Mouse (Mus musculus) myocyte (in vitro differentiated cells): ENCODE data around the gene Rbms3. TPM values are rescaled to one million over a fixed set of nuclear protein-coding genes. Genes with fewer than 3 reads are reported as not detected.

Experiments
- H3K27me3 ChIP-seq: one replicate; pipeline ENCODE4 v1.6.1; 2011; ENCODE audit not compliant: control insufficient read depth, insufficient read depth, insufficient read length
- H3K36me3 ChIP-seq: one replicate; pipeline ENCODE4 v1.6.1; 2011; ENCODE audit not compliant: control insufficient read depth, insufficient read depth
- H3K4me2 ChIP-seq: one replicate; pipeline ENCODE4 v1.6.1; 2011; ENCODE audit warnings: low read depth, control low read depth
- H3K4me3 ChIP-seq: one replicate; pipeline ENCODE4 v1.5.1; 2011; ENCODE audit warnings: mild to moderate bottlenecking, control low read depth, moderate library complexity
- H3K79me2 ChIP-seq: one replicate; pipeline ENCODE4 v1.6.1; 2011; ENCODE audit not compliant: control insufficient read depth, insufficient read depth
- H3ac ChIP-seq: one replicate; pipeline ENCODE4 v1.6.1; 2011; ENCODE audit not compliant: control insufficient read depth, insufficient read length
- CEBPB ChIP-seq: IDR thresholded peaks from 2 replicates; pipeline ENCODE4 v1.6.1; 2011; ENCODE audit warnings: mild to moderate bottlenecking, moderate library complexity; ENCODE audit not compliant: poor library complexity, insufficient read depth, severe bottlenecking
- E2F4 ChIP-seq: IDR thresholded peaks from one replicate; pipeline ENCODE4 v1.6.1; 2011; ENCODE audit warnings: mild to moderate bottlenecking, control low read depth, moderate library complexity; ENCODE audit not compliant: insufficient read depth
- MAX ChIP-seq: IDR thresholded peaks from one replicate; pipeline ENCODE4 v1.6.1; 2011; ENCODE audit warnings: low read depth, mild to moderate bottlenecking, control low read depth
- MYOD1 ChIP-seq, 3 experiments: IDR thresholded peaks; one replicate each; pipeline ENCODE4 v1.6.1; 2011; ENCODE audit warnings: control low read depth in 2 of 3, low read depth in 2 of 3, mild to moderate bottlenecking in 2 of 3, moderate library complexity in 1 of 3; ENCODE audit not compliant: insufficient read length in 2 of 3, control insufficient read depth in 1 of 3
- MYOG ChIP-seq, 3 experiments: IDR thresholded peaks; one replicate each; pipeline ENCODE4 v1.6.1; 2011; ENCODE audit warnings: control low read depth in 2 of 3, low read depth in 2 of 3, mild to moderate bottlenecking in 2 of 3; ENCODE audit not compliant: insufficient read length in 2 of 3, control insufficient read depth in 1 of 3, insufficient read depth in 1 of 3
- POLR2A ChIP-seq: IDR thresholded peaks from one replicate; pipeline ENCODE4 v1.6.1; 2011; ENCODE audit warnings: low read depth, mild to moderate bottlenecking, control low read depth, moderate library complexity; ENCODE audit not compliant: insufficient read length
- POLR2AphosphoS2 ChIP-seq: IDR thresholded peaks from one replicate; pipeline ENCODE4 v1.6.1; 2011; ENCODE audit warnings: low read depth, control low read depth; ENCODE audit not compliant: insufficient read length
- REST ChIP-seq: IDR thresholded peaks from one replicate; pipeline ENCODE4 v1.6.1; 2011; ENCODE audit warnings: mild to moderate bottlenecking, control low read depth, moderate library complexity; ENCODE audit not compliant: insufficient read depth, insufficient read length
- SRF ChIP-seq: IDR thresholded peaks from one replicate; pipeline ENCODE4 v1.6.1; 2011; ENCODE audit warnings: low read depth; ENCODE audit not compliant: control insufficient read depth, insufficient read length
- TCF12 ChIP-seq: IDR thresholded peaks from one replicate; pipeline ENCODE4 v1.6.1; 2011; ENCODE audit warnings: mild to moderate bottlenecking, control low read depth; ENCODE audit not compliant: poor library complexity, insufficient read depth, severe bottlenecking
- TCF3 ChIP-seq: IDR thresholded peaks from one replicate; pipeline ENCODE4 v1.6.1; 2011; ENCODE audit warnings: low read depth, control low read depth; ENCODE audit not compliant: insufficient read length
- USF1 ChIP-seq: IDR thresholded peaks from one replicate; pipeline ENCODE4 v1.6.1; 2011; ENCODE audit warnings: low read depth, mild to moderate bottlenecking, control low read depth, moderate library complexity
- polyA plus RNA-seq: library from polyadenylated mRNA; unstranded; fragments of >200 nt; fragmentation: generic; extraction: Trizol; gene quantifications from one replicate; pipeline ENCODE4 v1.2.1, GENCODE M21; 2012; ENCODE audit warnings: missing spikeins

Gene Rbms3
- polyA plus RNA-seq, 1 experiment: 4.5 TPM

- Histone ChIP-seq H3K36me3 (no peaks in the 10 kb centered on the region), H3K27me3 (no peaks in the 10 kb centered on the region)
- no peak for TF ChIP-seq MAX
- no peak for TF ChIP-seq CEBPB
- TF ChIP-seq MYOD1 (IDR thresholded peaks at IDR 0.05; ENCODE audit: control insufficient read depth in 1 of 3, insufficient read length in 2 of 3, low read depth in 2 of 3): no peak
- no peak for TF ChIP-seq E2F4
- TF ChIP-seq POLR2AphosphoS2: no peak
- TF ChIP-seq REST: no peak
- no peak for TF ChIP-seq POLR2A
- TF ChIP-seq USF1: no peak
- TF ChIP-seq SRF: no peak
- no peak for TF ChIP-seq TCF12
- no peak for TF ChIP-seq TCF3
- no peak for TF ChIP-seq MYOG (IDR thresholded peaks at IDR 0.05; ENCODE audit: control insufficient read depth in 1 of 3, insufficient read depth in 1 of 3, insufficient read length in 2 of 3, low read depth in 2 of 3)
Observed at GRCm38 (mm10) chr9:117092177-117092555, 537.5 kb downstream of the Rbms3 start.

DNA sequence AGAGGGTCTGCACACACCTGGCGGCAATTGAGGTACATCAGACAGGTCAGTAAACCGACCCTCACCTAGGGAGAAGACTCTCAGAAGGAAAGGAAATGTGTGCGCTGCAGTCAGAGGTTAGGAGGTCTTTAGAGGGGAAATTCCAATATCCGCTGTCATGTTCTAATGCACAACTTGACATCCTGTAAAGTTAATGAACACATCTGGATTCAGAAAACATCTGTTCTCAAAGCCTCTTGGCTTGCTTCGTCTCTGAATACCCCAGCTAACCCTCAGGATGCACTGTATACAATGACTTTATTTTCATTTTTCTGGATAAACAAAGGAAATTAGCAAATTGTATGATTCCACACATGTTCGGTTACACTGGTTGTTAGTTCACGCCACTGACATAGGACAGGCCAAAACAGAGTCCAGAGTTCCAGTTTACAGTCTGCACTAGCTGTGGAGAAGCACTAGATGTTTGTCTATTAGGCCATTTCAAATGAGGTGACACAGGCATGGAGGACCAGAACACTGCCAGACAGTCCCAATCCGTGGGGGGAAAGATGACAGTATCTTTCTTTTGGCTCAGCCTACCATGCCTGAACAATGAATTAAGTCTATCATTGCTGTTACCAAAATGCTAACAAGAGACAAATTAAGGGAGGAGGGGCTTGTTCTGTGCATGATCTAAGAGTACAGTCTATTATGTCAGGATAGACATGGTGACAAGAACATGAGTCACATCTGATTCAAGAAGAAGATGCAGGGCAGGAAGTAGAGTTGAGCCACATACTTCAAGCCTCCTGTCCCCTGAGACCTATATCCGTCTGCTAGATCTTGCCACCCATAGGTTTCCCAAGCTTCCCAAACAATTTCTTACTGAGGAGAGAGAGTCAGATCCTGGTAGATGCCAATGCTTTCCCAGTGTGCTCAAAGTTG, 538.2 kb downstream of the Rbms3 start:
- Histone ChIP-seq H3K27me3 (no peaks in the 10 kb centered on the region), H3K36me3 (no peaks in the 10 kb centered on the region), H3ac (no peak overlapping the region), H3K79me2 (no peaks in the 10 kb centered on the region), H3K4me3 (no peak overlapping the region), H3K4me2 (no peak overlapping the region)
- no peak for TF ChIP-seq POLR2A
- TF ChIP-seq MAX: no peak
- TF ChIP-seq SRF: no peak
- no peak for TF ChIP-seq TCF12
- no peak for TF ChIP-seq USF1
- no peak for TF ChIP-seq CEBPB
- no peak for TF ChIP-seq MYOD1 (IDR thresholded peaks at IDR 0.05; ENCODE audit: control insufficient read depth in 1 of 3, insufficient read length in 2 of 3, low read depth in 2 of 3)
- no peak for TF ChIP-seq REST
- no peak for TF ChIP-seq TCF3

More at GRCm38 (mm10) chr9:117092177-117092555, 537.5 kb downstream of the Rbms3 start:
- Histone ChIP-seq H3K4me3 (no peak overlapping the region), H3K79me2 (no peaks in the 10 kb centered on the region), H3ac (no peak overlapping the region), H3K4me2 (no peak overlapping the region)

- no peaks in the 10 kb centered on the region for H3K27me3 ChIP-seq
- H3K4me2 ChIP-seq: no peak overlapping the region
- H3K79me2 ChIP-seq: no peaks in the 10 kb centered on the region
- no peak overlapping the region for H3K4me3 ChIP-seq
- no peak overlapping the region for H3ac ChIP-seq
- TF ChIP-seq REST: no peak
- no peaks in the 10 kb centered on the region for H3K36me3 ChIP-seq
Observed at GRCm38 (mm10) chr9:117089409-117090147, 540.1 kb downstream of the Rbms3 start.

GRCm38 (mm10) chr9:117088309-117088708, 541.4 kb downstream of the Rbms3 start:
- Histone ChIP-seq H3K79me2 (no peaks in the 10 kb centered on the region), H3K4me3 (no peak overlapping the region), H3K36me3 (no peaks in the 10 kb centered on the region), H3K4me2 (no peak overlapping the region), H3ac (no peak overlapping the region), H3K27me3 (no peaks in the 10 kb centered on the region)
- no peak for TF ChIP-seq MAX
- TF ChIP-seq SRF: no peak
- no peak for TF ChIP-seq MYOG (IDR thresholded peaks at IDR 0.05; ENCODE audit: control insufficient read depth in 1 of 3, insufficient read depth in 1 of 3, insufficient read length in 2 of 3, low read depth in 2 of 3)
- TF ChIP-seq MYOD1 (IDR thresholded peaks at IDR 0.05; ENCODE audit: control insufficient read depth in 1 of 3, insufficient read length in 2 of 3, low read depth in 2 of 3): no peak

GRCm38 (mm10) chr9:117085706-117086105, 544.0 kb downstream of the Rbms3 start:
- H3ac ChIP-seq: no peak overlapping the region
- no peak overlapping the region for H3K4me3 ChIP-seq
- no peaks in the 10 kb centered on the region for H3K36me3 ChIP-seq
- TF ChIP-seq POLR2A: no peak
- no peak for TF ChIP-seq TCF12
- no peak for TF ChIP-seq REST
- TF ChIP-seq CEBPB: no peak
- no peak for TF ChIP-seq SRF
- no peak for TF ChIP-seq MAX
- TF ChIP-seq TCF3: no peak
- no peak for TF ChIP-seq E2F4
- no peak for TF ChIP-seq POLR2AphosphoS2
- no peak for TF ChIP-seq MYOD1 (IDR thresholded peaks at IDR 0.05; ENCODE audit: control insufficient read depth in 1 of 3, insufficient read length in 2 of 3, low read depth in 2 of 3)
- no peak for TF ChIP-seq USF1
- no peak for TF ChIP-seq MYOG (IDR thresholded peaks at IDR 0.05; ENCODE audit: control insufficient read depth in 1 of 3, insufficient read depth in 1 of 3, insufficient read length in 2 of 3, low read depth in 2 of 3)
- no peaks in the 10 kb centered on the region for H3K27me3 ChIP-seq
- no peak overlapping the region for H3K4me2 ChIP-seq
- H3K79me2 ChIP-seq: no peaks in the 10 kb centered on the region
